Comparison of ENCODE assay signal across 8 mouse cellular contexts in the genomic region with DNA sequence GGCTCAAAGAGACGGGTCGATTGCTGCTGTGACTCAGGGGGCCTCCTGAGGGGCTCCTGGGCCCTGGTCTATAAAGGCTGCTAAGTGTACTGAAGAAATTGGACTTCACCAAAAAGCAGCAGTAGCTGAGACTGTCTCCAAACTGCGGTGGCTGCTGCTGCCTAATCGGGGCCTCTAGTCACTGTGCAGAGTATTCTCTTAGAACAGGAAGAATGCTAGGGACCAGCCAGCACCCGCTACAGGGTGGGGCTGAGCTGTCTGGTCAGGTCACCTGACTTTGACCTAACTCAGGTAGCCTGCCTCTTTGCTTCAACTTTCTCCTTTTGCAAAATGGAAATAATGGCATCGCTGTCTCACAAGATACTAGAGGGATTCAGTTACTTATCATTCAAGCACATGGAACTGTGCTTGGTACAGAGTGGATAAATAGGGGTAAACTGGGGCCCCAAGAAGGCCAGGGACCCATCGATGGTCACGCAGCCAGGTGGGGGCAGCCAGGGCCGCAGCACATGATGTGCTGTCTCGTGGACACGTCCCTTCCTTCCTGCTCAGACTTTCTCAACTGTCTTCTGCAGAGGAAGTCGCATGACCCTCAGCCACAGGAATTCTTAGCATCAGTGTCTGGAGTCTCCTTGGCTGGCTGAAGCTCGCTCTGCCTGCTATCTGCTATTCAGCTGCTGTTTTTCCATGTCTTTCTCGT. TPM values are rescaled to one million over a fixed set of nuclear protein-coding genes. Genes with fewer than 3 reads are reported as not detected.
DNase-seq lines count a peak whose midpoint lies in the region; ATAC-seq and TF ChIP-seq lines count a peak whose summit lies in the region.

No protein-coding gene starts in this region.

- no peak for ATAC-seq in neural tube, embryonic 15.5 days (ENCODE audit: low FRiP score)

- no peaks in the 10 kb centered on the region for H3K9me3 ChIP-seq in neural tube, embryonic 15.5 days (replicated peaks)

- H3K27me3 ChIP-seq in kidney, adult 2 months (replicated peaks; ENCODE audit: control insufficient read depth, insufficient read depth, low read length): no peaks in the 10 kb centered on the region
- no peaks in the 10 kb centered on the region for H3K27me3 ChIP-seq in neural tube, embryonic 15.5 days (replicated peaks)

- TF ChIP-seq POLR2A in kidney, adult 2 months (IDR thresholded peaks at IDR 0.05; ENCODE audit: low read depth, low read length): no peak

- H3K36me3 ChIP-seq in kidney, adult 2 months (ENCODE audit: control insufficient read depth, insufficient read depth, low read length): no peaks in the 10 kb centered on the region
- no peaks in the 10 kb centered on the region for H3K36me3 ChIP-seq in neural tube, embryonic 15.5 days

- no peak overlapping the region for H3K27ac ChIP-seq in kidney, adult 2 months (ENCODE audit: insufficient read depth, low read depth, low read length)
- 0 out of 2 replicates have a peak overlapping the region, but pooled peaks have one; percentile 13 for H3K27ac ChIP-seq in neural tube, embryonic 15.5 days (replicated peaks)

- 55% methylated on average over 14 of the region's 14 CpGs for WGBS in kidney, adult 2 months
- WGBS in neural tube, embryonic 15.5 days: 63% methylated on average over 14 of the region's 14 CpGs

- no peak overlapping the region for H3K4me2 ChIP-seq in neural tube, embryonic 15.5 days

- peaks cover 10% of the 10 kb centered on the region; the same call in 1 of the 2 replicates for H3K4me1 ChIP-seq in kidney, adult 2 months (ENCODE audit: control insufficient read depth, insufficient read depth, low read length)
- H3K4me1 ChIP-seq in neural tube, embryonic 15.5 days: peaks cover 57% of the 10 kb centered on the region

- no peak for TF ChIP-seq CTCF in kidney, adult 2 months (conservative IDR thresholded peaks at IDR 0.05; ENCODE audit: insufficient read depth, insufficient read length, low read depth, low read length)

- no peak overlapping the region for H3K4me3 ChIP-seq in kidney, adult 2 months (ENCODE audit: insufficient read depth, low read depth, low read length)
- no peak overlapping the region for H3K4me3 ChIP-seq in neural tube, embryonic 15.5 days (replicated peaks)

- H3K9ac ChIP-seq in neural tube, embryonic 15.5 days (replicated peaks): no peak overlapping the region

- DNase-seq in kidney, adult 2 months: peak; percentile 69
- DNase-seq in kidney, adult 11 months: no peak
- peak; percentile 51 for DNase-seq in c-Kit-negative CD71-positive TER-119-positive erythroid progenitor cells, embryonic 14.5 days (ENCODE audit: low read depth, low spot score)
- DNase-seq in kidney, postnatal 25 days: peak; percentile 29 to 66
- no peak for DNase-seq in spleen, postnatal 10 days (ENCODE audit: low spot score in 2 of 2)
- DNase-seq in layer of hippocampus, adult 18-20 months (ENCODE audit: low spot score in 2 of 2): no peak
- no peak for DNase-seq in cerebellum, adult 11-12 months

RNA-seq across cellular contexts. Expression of gene Nek6, which starts 24.2 kb away (rescaled TPM):
- polyA plus RNA-seq in kidney, adult 2 months (2012; rRNA removed): 15.0 and 18.6 TPM in 2 replicates
- polyA plus RNA-seq in neural tube, embryonic 15.5 days (2015; fragmentation: Nextera tagmentation; extraction: Ambion mirVana): 51.0 and 57.5 TPM in 2 replicates
- total RNA-seq in layer of hippocampus, adult 18-20 months (2021): 10 to 100 TPM; 42.5 to 46.0 TPM

Comparison
In these comparisons a context has a peak if more than half of its experiments do, and no peak if none do; other contexts are left out.
1. DNase-seq: peak in kidney, adult 2 months (single experiment), c-Kit-negative CD71-positive TER-119-positive erythroid progenitor cells, embryonic 14.5 days (single experiment) and kidney, postnatal 25 days (2 of 2); none in kidney, adult 11 months (single experiment), spleen, postnatal 10 days (0 of 2), layer of hippocampus, adult 18-20 months (0 of 2) and cerebellum, adult 11-12 months (single experiment).